Mouse (Mus musculus): ENCODE data around the gene Mrpl11. TPM values are rescaled to one million over a fixed set of nuclear protein-coding genes. Genes with fewer than 3 reads are reported as not detected.

The Mrpl11 gene
- total and polyA plus RNA-seq, 3 experiments: 74.0 to 171 (median 102) TPM

DNA sequence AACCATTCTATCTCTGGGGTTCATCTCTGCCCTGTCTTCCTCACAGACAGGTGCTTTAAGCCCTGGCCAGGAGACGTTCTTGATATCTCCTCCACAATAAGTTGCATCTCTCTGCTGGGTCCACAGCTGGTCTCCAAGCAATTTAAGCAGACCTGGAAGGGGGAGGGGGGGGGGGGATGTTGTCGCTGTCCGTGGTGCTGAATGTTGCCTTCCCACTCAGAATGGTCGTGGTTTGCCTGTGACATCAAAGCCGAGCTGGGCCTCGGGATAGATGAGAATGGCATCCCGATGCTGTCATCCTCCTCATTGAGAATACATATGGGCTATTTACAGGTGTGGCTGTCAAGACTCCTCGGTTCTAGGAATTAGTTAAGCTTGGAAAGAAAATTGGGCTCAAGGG, 30.4 kb downstream of the Mrpl11 start:
- in situ Hi-C loops (cut with MboI; ENCODE audit: low pct_ligation_motif_present, low pct_unique_long_range_greater_than_20kb, low sequenced_read_pairs) (loop anchor here (25.0 kb wide), 2 partner anchors 355 to 505 kb away; partner anchors contain the start of genes 2010003K11Rik, Rce1 and Syt12), dilution Hi-C loops (cut with MboI; ENCODE audit: extremely low pct_ligation_motif_present, extremely low pct_unique_long_range_greater_than_20kb, low sequenced_read_pairs) (no loop called here)
- Histone ChIP-seq H3K27me3 (replicated peaks) (peaks cover 70% of the 10 kb centered on the region), H3K4me1 (ENCODE audit: control insufficient read depth in 1 of 2, insufficient read depth in 2 of 2) (peaks cover 6 to 8% of the 10 kb centered on the region in 2 experiments), H3K4me3 (replicated peaks in 1 of 3; ENCODE audit: low read depth in 2 of 3, low read length in 2 of 3, poor library complexity in 1 of 3) (no peak overlapping the region), H3K79me2 (replicated peaks; ENCODE audit: control insufficient read depth, extremely low read depth, insufficient read depth, poor library complexity, severe bottlenecking) (no peaks in the 10 kb centered on the region), H3K27ac (ENCODE audit: insufficient read depth, low read depth) (no peak overlapping the region), H3K36me3 (replicated peaks in 1 of 2; ENCODE audit: control insufficient read depth in 1 of 2, insufficient read depth in 1 of 2, low read length in 1 of 2) (no peaks in the 10 kb centered on the region), H3K9ac (ENCODE audit: insufficient read depth, low read depth) (no peak overlapping the region), H3K4me2 (ENCODE audit: insufficient read depth, low read depth, poor library complexity, severe bottlenecking) (no peak overlapping the region), H3K9me3 (replicated peaks; ENCODE audit: low read length) (peaks cover 5% of the 10 kb centered on the region)
- TF ChIP-seq CHD1 (IDR thresholded peaks at IDR 0.05; ENCODE audit: low read depth, low read length) (no peak), MYC (IDR thresholded peaks at IDR 0.05; ENCODE audit: low read depth, low read length) (no peak), MXI1 (IDR thresholded peaks at IDR 0.05; ENCODE audit: low read depth, low read length) (0 out of 2 replicates have a peak, but pooled peaks have one; percentile 38), RAD21 (IDR thresholded peaks at IDR 0.05; ENCODE audit: low read depth, low read length) (no peak)
- DNase-seq (ENCODE audit: extremely low read depth): no peak

DNA sequence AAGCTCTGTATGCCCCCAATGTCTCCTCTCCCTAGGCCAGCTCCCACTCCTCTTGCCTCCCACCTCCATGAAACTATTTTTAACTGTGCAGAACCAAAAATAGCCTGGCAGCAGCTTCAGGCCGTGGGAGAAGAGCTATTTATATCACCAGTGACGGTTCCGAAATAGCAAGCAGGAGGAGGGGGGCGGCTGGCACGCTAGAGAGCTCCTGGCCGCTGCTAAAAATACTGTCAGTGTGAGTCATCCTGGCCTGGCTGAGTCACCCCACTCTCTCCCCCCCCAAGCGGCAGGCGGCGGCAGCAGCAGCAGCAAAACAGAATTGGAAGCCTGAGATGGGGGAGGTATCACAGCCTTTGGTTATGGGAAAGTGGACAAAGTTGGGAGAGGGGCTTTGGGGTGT, 31.0 kb downstream of the Mrpl11 start:
- peaks cover 5% of the 10 kb centered on the region for H3K9me3 ChIP-seq (replicated peaks; ENCODE audit: low read length)
- no peak overlapping the region for H3K9ac ChIP-seq (ENCODE audit: insufficient read depth, low read depth)
- H3K27ac ChIP-seq (ENCODE audit: insufficient read depth, low read depth): no peak overlapping the region
- H3K79me2 ChIP-seq (replicated peaks; ENCODE audit: control insufficient read depth, extremely low read depth, insufficient read depth, poor library complexity, severe bottlenecking): no peaks in the 10 kb centered on the region
- H3K4me1 ChIP-seq (ENCODE audit: control insufficient read depth in 1 of 2, insufficient read depth in 2 of 2): peaks cover 6 to 8% of the 10 kb centered on the region in 2 experiments
- peaks cover 72% of the 10 kb centered on the region for H3K27me3 ChIP-seq (replicated peaks)
- dilution Hi-C loops (cut with MboI; ENCODE audit: extremely low pct_ligation_motif_present, extremely low pct_unique_long_range_greater_than_20kb, low sequenced_read_pairs): no loop called here
- in situ Hi-C loops (cut with MboI; ENCODE audit: low pct_ligation_motif_present, low pct_unique_long_range_greater_than_20kb, low sequenced_read_pairs): loop anchor here (25.0 kb wide), 2 partner anchors 356 to 506 kb away; partner anchors contain the start of genes 2010003K11Rik, Rce1 and Syt12
- peak; percentile 58 for DNase-seq (ENCODE audit: extremely low read depth)
- no peaks in the 10 kb centered on the region for H3K36me3 ChIP-seq (replicated peaks in 1 of 2; ENCODE audit: control insufficient read depth in 1 of 2, insufficient read depth in 1 of 2, low read length in 1 of 2)
- H3K4me3 ChIP-seq (replicated peaks in 1 of 3; ENCODE audit: low read depth in 2 of 3, low read length in 2 of 3, poor library complexity in 1 of 3): no peak overlapping the region
- peak overlapping the region; percentile 19; the same call in 1 of the 2 replicates for H3K4me2 ChIP-seq (ENCODE audit: insufficient read depth, low read depth, poor library complexity, severe bottlenecking)
- TF ChIP-seq MAFK (IDR thresholded peaks at IDR 0.05; ENCODE audit: insufficient replicate concordance, low read length): no peak
- no peak for TF ChIP-seq UBTF (IDR thresholded peaks at IDR 0.05; ENCODE audit: low read depth, low read length)
- no peak for TF ChIP-seq PAX5 (IDR thresholded peaks at IDR 0.05; ENCODE audit: low read length)
- no peak for TF ChIP-seq CHD1 (IDR thresholded peaks at IDR 0.05; ENCODE audit: low read depth, low read length)
- TF ChIP-seq ELF1 (IDR thresholded peaks at IDR 0.05; ENCODE audit: low read depth, low read length): no peak
- no peak for TF ChIP-seq CHD2 (IDR thresholded peaks at IDR 0.05; ENCODE audit: low read length)
- TF ChIP-seq CTCF (conservative IDR thresholded peaks at IDR 0.05 in 1 of 2, IDR thresholded peaks at IDR 0.05 in 1 of 2; ENCODE audit: low read depth in 2 of 2, low read length in 2 of 2): peak in 1 of 2 experiments; percentile 35; a peak in 1 of 4 replicates
- no peak for TF ChIP-seq ZMIZ1 (IDR thresholded peaks at IDR 0.05; ENCODE audit: low read depth, low read length)
- TF ChIP-seq ZKSCAN1 (IDR thresholded peaks at IDR 0.05; ENCODE audit: borderline replicate concordance, low read depth, low read length): no peak
- TF ChIP-seq TCF12 (IDR thresholded peaks at IDR 0.05; ENCODE audit: low read depth, low read length): no peak
- no peak for TF ChIP-seq ZC3H11A (IDR thresholded peaks at IDR 0.05; ENCODE audit: low read depth, low read length)
- peak; percentile 99 for TF ChIP-seq MEF2A (IDR thresholded peaks at IDR 0.05; ENCODE audit: borderline replicate concordance, low read depth, low read length)
- TF ChIP-seq USF2 (conservative IDR thresholded peaks at IDR 0.05; ENCODE audit: low read depth, low read length): no peak
- no peak for TF ChIP-seq NRF1 (IDR thresholded peaks at IDR 0.05; ENCODE audit: low read depth, low read length)
- TF ChIP-seq BHLHE40 (IDR thresholded peaks at IDR 0.05; ENCODE audit: low read depth, low read length): peak; percentile 83
- no peak for TF ChIP-seq RAD21 (IDR thresholded peaks at IDR 0.05; ENCODE audit: low read depth, low read length)
- TF ChIP-seq HCFC1 (IDR thresholded peaks at IDR 0.05; ENCODE audit: low read depth, low read length): no peak
- no peak for TF ChIP-seq KAT2A (IDR thresholded peaks at IDR 0.05; ENCODE audit: insufficient replicate concordance, low read length)
- TF ChIP-seq ZNF384 (IDR thresholded peaks at IDR 0.05; ENCODE audit: low read depth, low read length): no peak
- no peak for TF ChIP-seq POLR2AphosphoS2 (IDR thresholded peaks at IDR 0.05; ENCODE audit: low read depth, low read length)
- no peak for TF ChIP-seq E2F4 (IDR thresholded peaks at IDR 0.05; ENCODE audit: insufficient replicate concordance, low read depth, low read length)
- TF ChIP-seq POLR2A (IDR thresholded peaks at IDR 0.05; ENCODE audit: low read depth, low read length): no peak
- TF ChIP-seq SIN3A (IDR thresholded peaks at IDR 0.05; ENCODE audit: low read length): no peak
- TF ChIP-seq MAZ (IDR thresholded peaks at IDR 0.05; ENCODE audit: low read depth, low read length): peak; percentile 52; the same call in 1 of the 2 replicates
- no peak for TF ChIP-seq USF1 (IDR thresholded peaks at IDR 0.05; ENCODE audit: low read depth, low read length)
- no peak for TF ChIP-seq MYC (IDR thresholded peaks at IDR 0.05; ENCODE audit: low read depth, low read length)
- peak; percentile 73 for TF ChIP-seq ETS1 (conservative IDR thresholded peaks at IDR 0.05; ENCODE audit: low read depth, low read length)
- no peak for TF ChIP-seq NELFE (IDR thresholded peaks at IDR 0.05; ENCODE audit: low read depth, low read length)
- TF ChIP-seq TBP (conservative IDR thresholded peaks at IDR 0.05; ENCODE audit: low read depth, low read length): no peak
- TF ChIP-seq MAX (IDR thresholded peaks at IDR 0.05; ENCODE audit: low read length): no peak
- TF ChIP-seq GABPA (IDR thresholded peaks at IDR 0.05; ENCODE audit: insufficient replicate concordance, low read depth, low read length): no peak
- TF ChIP-seq IRF4 (IDR thresholded peaks at IDR 0.05; ENCODE audit: low read depth, low read length): peak; percentile 77
- TF ChIP-seq MXI1 (IDR thresholded peaks at IDR 0.05; ENCODE audit: low read depth, low read length): no peak
